12 mouse cellular contexts compared by ENCODE assay signal in genomic region chr9:112071368-112071767, GRCm38 (mm10).
A peak's percentile ranks its signal among the peaks of the same experiment; 100 is the strongest.
DNase-seq lines count a peak whose midpoint lies in the region; ATAC-seq lines count a peak whose summit lies in the region.
"Had no signal": no experiment of that assay in that cellular context is flagged by ENCODE, and none has a peak within 500 bp of the region (broad histone marks: within the 10 kb centered on the region; RNA-seq: fewer than 3 reads in every experiment).

No protein-coding gene starts in this region.

- DNase-seq in embryo, embryonic 10.5 days (ENCODE audit: low spot score) = peak; percentile 24
- DNase-seq in embryo, embryonic 9.5 days (ENCODE audit: extremely low spot score) = no peak
- no peak for DNase-seq in midbrain, embryonic 10.5 days (ENCODE audit: low spot score)
- no peak for DNase-seq in left cerebral cortex, adult 11 months (ENCODE audit: low spot score)
- no peak for DNase-seq in kidney, postnatal 25 days
- DNase-seq in left cerebral cortex, adult 18-20 months (ENCODE audit: low spot score in 2 of 2) = no peak
- DNase-seq: cerebellum, adult 9-10 months; kidney, postnatal 10 days had no signal

- no peak overlapping the region for H3K9ac ChIP-seq in midbrain, embryonic 13.5 days (replicated peaks)
- no peak overlapping the region for H3K9ac ChIP-seq in hindbrain, embryonic 15.5 days
- H3K9ac ChIP-seq: liver, embryonic 14.5 days had no signal

- no peaks in the 10 kb centered on the region for H3K9me3 ChIP-seq in midbrain, embryonic 13.5 days
- H3K9me3 ChIP-seq in midbrain, embryonic 10.5 days (replicated peaks) = no peaks in the 10 kb centered on the region
- H3K9me3 ChIP-seq in hindbrain, embryonic 15.5 days = no peaks in the 10 kb centered on the region

- H3K36me3 ChIP-seq in midbrain, embryonic 13.5 days = no peaks in the 10 kb centered on the region
- H3K36me3 ChIP-seq in midbrain, embryonic 10.5 days = no peaks in the 10 kb centered on the region
- H3K36me3 ChIP-seq in hindbrain, embryonic 15.5 days = 0 out of 2 replicates have a peak, but pooled peaks cover under 1% of the 10 kb centered on the region

- no peaks in the 10 kb centered on the region for H3K27me3 ChIP-seq in midbrain, embryonic 13.5 days
- H3K27me3 ChIP-seq in midbrain, embryonic 10.5 days (ENCODE audit: low read depth, poor library complexity, severe bottlenecking) = no peaks in the 10 kb centered on the region
- no peaks in the 10 kb centered on the region for H3K27me3 ChIP-seq in hindbrain, embryonic 15.5 days

- H3K4me1 ChIP-seq in midbrain, embryonic 13.5 days (replicated peaks) = peaks cover 48% of the 10 kb centered on the region
- H3K4me1 ChIP-seq in midbrain, embryonic 10.5 days = peaks cover 14% of the 10 kb centered on the region; the same call in 1 of the 2 replicates
- H3K4me1 ChIP-seq in hindbrain, embryonic 15.5 days (replicated peaks) = peaks cover 30% of the 10 kb centered on the region

- H3K4me2 ChIP-seq in midbrain, embryonic 13.5 days (replicated peaks) = no peak overlapping the region
- no peak overlapping the region for H3K4me2 ChIP-seq in hindbrain, embryonic 15.5 days

- WGBS in midbrain, embryonic 13.5 days = 34% methylated on average over 3 of the region's 3 CpGs
- 68% methylated on average over 3 of the region's 3 CpGs for WGBS in midbrain, embryonic 10.5 days
- 32% methylated on average over 3 of the region's 3 CpGs for WGBS in hindbrain, embryonic 15.5 days

- no peak overlapping the region for H3K4me3 ChIP-seq in midbrain, embryonic 13.5 days (replicated peaks)
- H3K4me3 ChIP-seq in midbrain, embryonic 10.5 days = no peak overlapping the region
- H3K4me3 ChIP-seq in hindbrain, embryonic 15.5 days = no peak overlapping the region

- peak overlapping the region; percentile 69 for H3K27ac ChIP-seq in midbrain, embryonic 13.5 days
- H3K27ac ChIP-seq in midbrain, embryonic 10.5 days (replicated peaks) = no peak overlapping the region
- H3K27ac ChIP-seq in hindbrain, embryonic 15.5 days (replicated peaks) = peak overlapping the region; percentile 7; the same call in 1 of the 2 replicates
- H3K27ac ChIP-seq: liver, embryonic 14.5 days; macrophage had no signal

- peak; percentile 31; the same call in 1 of the 2 replicates for ATAC-seq in midbrain, embryonic 13.5 days
- no peak for ATAC-seq in hindbrain, embryonic 15.5 days (ENCODE audit: low FRiP score, low read depth)
